Mouse (Mus musculus): Measurements from ENCODE around the gene Fhl2. TPM values are rescaled to one million over a fixed set of nuclear protein-coding genes. Genes with fewer than 3 reads are reported as not detected.

Gene Fhl2
- 29.7 and 31.2 TPM in 2 replicates for polyA plus RNA-seq (2015; fragmentation: Nextera tagmentation; extraction: Ambion mirVana)

- H3K4me1 ChIP-seq (replicated peaks; ENCODE audit: control insufficient read depth, insufficient read depth, low read length) = no peaks in the 10 kb centered on the region
- no peaks in the 10 kb centered on the region for H3K27me3 ChIP-seq (ENCODE audit: control insufficient read depth, insufficient read depth, low read depth, low read length)
- no peaks in the 10 kb centered on the region for H3K36me3 ChIP-seq (ENCODE audit: control insufficient read depth, insufficient read depth, low read length)
- no peak for ATAC-seq (ENCODE audit: low read depth)
- no peak within 1 kb of the TSS for H3K9ac ChIP-seq (ENCODE audit: low read length)
- no peak within 1 kb of the TSS for H3K4me2 ChIP-seq (ENCODE audit: low read depth, low read length)
- H3K4me3 ChIP-seq (ENCODE audit: low read length) = no peak within 1 kb of the TSS
- no peaks in the 10 kb centered on the region for H3K9me3 ChIP-seq (ENCODE audit: control insufficient read depth, low read length)
- 71% methylated on average over 5 of the region's 5 CpGs for WGBS
- H3K27ac ChIP-seq (ENCODE audit: low read length) = no peak within 1 kb of the TSS
These were observed at the start of gene Fhl2 for GRCm38 (mm10) chr1:43196661-43197241. Gene Fhl2, minus strand, starts transcription at chr1:43196984.

- Histone ChIP-seq H3K27me3 (ENCODE audit: control insufficient read depth, insufficient read depth, low read depth, low read length) (no peaks in the 10 kb centered on the region), H3K4me1 (replicated peaks; ENCODE audit: control insufficient read depth, insufficient read depth, low read length) (no peaks in the 10 kb centered on the region), H3K27ac (ENCODE audit: low read length) (no peak overlapping the region), H3K4me2 (ENCODE audit: low read depth, low read length) (no peak overlapping the region), H3K9me3 (ENCODE audit: control insufficient read depth, low read length) (no peaks in the 10 kb centered on the region), H3K36me3 (ENCODE audit: control insufficient read depth, insufficient read depth, low read length) (no peaks in the 10 kb centered on the region), H3K9ac (ENCODE audit: low read length) (no peak overlapping the region), H3K4me3 (ENCODE audit: low read length) (no peak overlapping the region)
- WGBS = 81% methylated on average over 2 of the region's 2 CpGs
- no peak for ATAC-seq (ENCODE audit: low read depth)
These were observed 48.2 kb upstream of the Fhl2 start for GRCm38 (mm10) chr1:43245014-43245413.

GRCm38 (mm10) chr1:43241208-43241607, 44.4 kb upstream of the Fhl2 start:
- H3K9ac ChIP-seq (ENCODE audit: low read length) = no peak overlapping the region
- H3K4me2 ChIP-seq (ENCODE audit: low read depth, low read length) = no peak overlapping the region
- H3K36me3 ChIP-seq (ENCODE audit: control insufficient read depth, insufficient read depth, low read length) = no peaks in the 10 kb centered on the region
- no peaks in the 10 kb centered on the region for H3K4me1 ChIP-seq (replicated peaks; ENCODE audit: control insufficient read depth, insufficient read depth, low read length)
- no peaks in the 10 kb centered on the region for H3K27me3 ChIP-seq (ENCODE audit: control insufficient read depth, insufficient read depth, low read depth, low read length)
- H3K27ac ChIP-seq (ENCODE audit: low read length) = no peak overlapping the region
- H3K9me3 ChIP-seq (ENCODE audit: control insufficient read depth, low read length) = no peaks in the 10 kb centered on the region
- 68% methylated on average over 2 of the region's 2 CpGs for WGBS
- ATAC-seq (ENCODE audit: low read depth) = no peak
- H3K4me3 ChIP-seq (ENCODE audit: low read length) = no peak overlapping the region

- Histone ChIP-seq H3K4me2 (ENCODE audit: low read depth, low read length) (no peak overlapping the region), H3K27ac (ENCODE audit: low read length) (no peak overlapping the region), H3K9ac (ENCODE audit: low read length) (no peak overlapping the region), H3K4me3 (ENCODE audit: low read length) (no peak overlapping the region), H3K27me3 (ENCODE audit: control insufficient read depth, insufficient read depth, low read depth, low read length) (no peaks in the 10 kb centered on the region), H3K4me1 (replicated peaks; ENCODE audit: control insufficient read depth, insufficient read depth, low read length) (no peaks in the 10 kb centered on the region), H3K9me3 (ENCODE audit: control insufficient read depth, low read length) (no peaks in the 10 kb centered on the region), H3K36me3 (ENCODE audit: control insufficient read depth, insufficient read depth, low read length) (no peaks in the 10 kb centered on the region)
- 76% methylated on average over 2 of the region's 2 CpGs for WGBS
- no peak for ATAC-seq (ENCODE audit: low read depth)
These were observed 43.1 kb upstream of the Fhl2 start for GRCm38 (mm10) chr1:43239796-43240313.

GRCm38 (mm10) chr1:43238471-43238870, 41.7 kb upstream of the Fhl2 start:
- Histone ChIP-seq H3K4me3 (ENCODE audit: low read length) (no peak overlapping the region), H3K4me2 (ENCODE audit: low read depth, low read length) (no peak overlapping the region), H3K9ac (ENCODE audit: low read length) (no peak overlapping the region), H3K27me3 (ENCODE audit: control insufficient read depth, insufficient read depth, low read depth, low read length) (no peaks in the 10 kb centered on the region), H3K27ac (ENCODE audit: low read length) (no peak overlapping the region), H3K36me3 (ENCODE audit: control insufficient read depth, insufficient read depth, low read length) (no peaks in the 10 kb centered on the region), H3K9me3 (ENCODE audit: control insufficient read depth, low read length) (no peaks in the 10 kb centered on the region), H3K4me1 (replicated peaks; ENCODE audit: control insufficient read depth, insufficient read depth, low read length) (no peaks in the 10 kb centered on the region)
- 78% methylated on average over 2 of the region's 2 CpGs for WGBS
- ATAC-seq (ENCODE audit: low read depth) = no peak

GRCm38 (mm10) chr1:43237360-43238235, 40.8 kb upstream of the Fhl2 start:
- no peak overlapping the region for H3K9ac ChIP-seq (ENCODE audit: low read length)
- no peak overlapping the region for H3K4me2 ChIP-seq (ENCODE audit: low read depth, low read length)
- H3K27me3 ChIP-seq (ENCODE audit: control insufficient read depth, insufficient read depth, low read depth, low read length) = no peaks in the 10 kb centered on the region
- no peaks in the 10 kb centered on the region for H3K36me3 ChIP-seq (ENCODE audit: control insufficient read depth, insufficient read depth, low read length)
- H3K4me1 ChIP-seq (replicated peaks; ENCODE audit: control insufficient read depth, insufficient read depth, low read length) = no peaks in the 10 kb centered on the region
- WGBS = 82% methylated on average over 3 of the region's 3 CpGs
- no peak for ATAC-seq (ENCODE audit: low read depth)
- H3K4me3 ChIP-seq (ENCODE audit: low read length) = no peak overlapping the region
- H3K9me3 ChIP-seq (ENCODE audit: control insufficient read depth, low read length) = no peaks in the 10 kb centered on the region
- no peak overlapping the region for H3K27ac ChIP-seq (ENCODE audit: low read length)

GRCm38 (mm10) chr1:43225531-43226151, 28.9 kb upstream of the Fhl2 start:
- peak overlapping the region; percentile 30; the same call in 1 of the 2 replicates for H3K27ac ChIP-seq (ENCODE audit: low read length)
- H3K4me2 ChIP-seq (ENCODE audit: low read depth, low read length) = no peak overlapping the region
- H3K27me3 ChIP-seq (ENCODE audit: control insufficient read depth, insufficient read depth, low read depth, low read length) = no peaks in the 10 kb centered on the region
- H3K4me3 ChIP-seq (ENCODE audit: low read length) = no peak overlapping the region
- no peaks in the 10 kb centered on the region for H3K4me1 ChIP-seq (replicated peaks; ENCODE audit: control insufficient read depth, insufficient read depth, low read length)
- H3K9me3 ChIP-seq (ENCODE audit: control insufficient read depth, low read length) = no peaks in the 10 kb centered on the region
- no peak for ATAC-seq (ENCODE audit: low read depth)
- WGBS = 61% methylated on average over 8 of the region's 8 CpGs
- H3K9ac ChIP-seq (ENCODE audit: low read length) = no peak overlapping the region
- no peaks in the 10 kb centered on the region for H3K36me3 ChIP-seq (ENCODE audit: control insufficient read depth, insufficient read depth, low read length)

- H3K9me3 ChIP-seq (ENCODE audit: control insufficient read depth, low read length) = no peaks in the 10 kb centered on the region
- H3K27me3 ChIP-seq (ENCODE audit: control insufficient read depth, insufficient read depth, low read depth, low read length) = no peaks in the 10 kb centered on the region
- 57% methylated on average over 4 of the region's 4 CpGs for WGBS
- H3K4me2 ChIP-seq (ENCODE audit: low read depth, low read length) = no peak overlapping the region
- H3K27ac ChIP-seq (ENCODE audit: low read length) = no peak overlapping the region
- no peak for ATAC-seq (ENCODE audit: low read depth)
- no peak overlapping the region for H3K9ac ChIP-seq (ENCODE audit: low read length)
- H3K36me3 ChIP-seq (ENCODE audit: control insufficient read depth, insufficient read depth, low read length) = no peaks in the 10 kb centered on the region
- no peak overlapping the region for H3K4me3 ChIP-seq (ENCODE audit: low read length)
- H3K4me1 ChIP-seq (replicated peaks; ENCODE audit: control insufficient read depth, insufficient read depth, low read length) = no peaks in the 10 kb centered on the region
These were observed 28.2 kb upstream of the Fhl2 start for GRCm38 (mm10) chr1:43224943-43225342.

GRCm38 (mm10) chr1:43224171-43224570, 27.4 kb upstream of the Fhl2 start:
- Histone ChIP-seq H3K4me2 (ENCODE audit: low read depth, low read length) (no peak overlapping the region), H3K9ac (ENCODE audit: low read length) (no peak overlapping the region), H3K4me3 (ENCODE audit: low read length) (no peak overlapping the region), H3K4me1 (replicated peaks; ENCODE audit: control insufficient read depth, insufficient read depth, low read length) (no peaks in the 10 kb centered on the region), H3K36me3 (ENCODE audit: control insufficient read depth, insufficient read depth, low read length) (no peaks in the 10 kb centered on the region), H3K27ac (ENCODE audit: low read length) (no peak overlapping the region), H3K9me3 (ENCODE audit: control insufficient read depth, low read length) (no peaks in the 10 kb centered on the region), H3K27me3 (ENCODE audit: control insufficient read depth, insufficient read depth, low read depth, low read length) (no peaks in the 10 kb centered on the region)
- 54% methylated on average over 2 of the region's 2 CpGs for WGBS
- no peak for ATAC-seq (ENCODE audit: low read depth)
